Mouse (Mus musculus) midbrain, embryonic 10.5 days (tissue): ENCODE measurements at regions not wholly inside any gene's neighbourhood (a gene's known extent, or its start where the extent isn't known, plus 50 kb on each side); places are given as distances from the start of the nearest gene placed in this dataset.

Experiments used
- DNase-seq: peaks from one replicate; pipeline ENCODE4 v3.0.0-alpha.2; 2017; ENCODE audit warnings: low spot score
- H3K27ac ChIP-seq: fragments of 300-500 bp; sonication (generic); replicated peaks from 2 replicates; pipeline ENCODE4 v1.5.1; 2016; ENCODE audit warnings: mild to moderate bottlenecking
- H3K27me3 ChIP-seq: fragments of 300-500 bp; sonication (generic); 2 replicates; pipeline ENCODE4 v1.6.1; 2016; ENCODE audit warnings: low read depth, mild to moderate bottlenecking; ENCODE audit not compliant: poor library complexity, severe bottlenecking
- H3K36me3 ChIP-seq: fragments of 300-500 bp; sonication (generic); 2 replicates; pipeline ENCODE4 v1.6.1; 2016; ENCODE audit warnings: mild to moderate bottlenecking, moderate library complexity
- H3K4me1 ChIP-seq: fragments of 300-500 bp; sonication (generic); 2 replicates; pipeline ENCODE4 v1.6.1; 2016
- H3K4me3 ChIP-seq: fragments of 300-500 bp; sonication (generic); 2 replicates; pipeline ENCODE4 v1.5.1; 2016; ENCODE audit warnings: mild to moderate bottlenecking, moderate library complexity
- H3K9me3 ChIP-seq: fragments of 300-500 bp; sonication (generic); replicated peaks from 2 replicates; pipeline ENCODE4 v1.6.1; 2016; ENCODE audit warnings: mild to moderate bottlenecking
- whole genome bisulfite sequencing: fragments of 180-500 bp; shearing (Covaris S2); methylation state at CpG from one replicate; pipeline ENCODE4 v1.1.7; 2016; 5-methylcytosine and 5-hydroxymethylcytosine counted together

DNA sequence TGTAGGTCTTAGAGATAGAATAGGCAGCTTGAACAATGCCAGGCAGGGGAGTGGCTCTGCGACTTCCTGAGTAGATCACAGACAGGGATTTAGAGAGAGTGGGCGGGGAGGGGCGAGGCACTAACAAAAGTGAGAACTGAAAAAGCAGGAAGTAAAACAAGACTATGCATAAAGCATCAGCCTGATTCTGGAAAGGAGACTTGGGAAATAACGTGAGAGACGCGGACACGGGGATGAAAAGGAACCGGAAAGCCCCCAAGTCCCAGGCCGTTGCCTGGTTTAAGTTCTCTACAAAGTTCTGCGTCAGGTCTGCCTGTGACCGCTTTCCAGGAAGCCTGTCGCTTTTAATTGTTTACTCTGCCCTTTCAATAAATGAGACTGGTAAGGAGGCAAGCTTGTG is 86.3 kb downstream of the D16Ertd472e start:
- no peaks in the 10 kb centered on the region for H3K36me3 ChIP-seq
- peak overlapping the region; percentile 65; the same call in 1 of the 2 replicates for H3K27ac ChIP-seq
- DNase-seq, result peak; percentile 47
- H3K4me1 ChIP-seq, result peaks cover 15% of the 10 kb centered on the region
- no peaks in the 10 kb centered on the region for H3K27me3 ChIP-seq
- H3K9me3 ChIP-seq, result no peaks in the 10 kb centered on the region
- H3K4me3 ChIP-seq, result peak overlapping the region; percentile 46
- WGBS, result 17% methylated on average over 12 of the region's 12 CpGs

GRCm38 (mm10) chr16:78489604-78490003 is 86.9 kb downstream of the D16Ertd472e start:
- Histone ChIP-seq H3K27ac (no peak overlapping the region), H3K4me1 (peaks cover 15% of the 10 kb centered on the region), H3K27me3 (no peaks in the 10 kb centered on the region), H3K4me3 (no peak overlapping the region), H3K36me3 (no peaks in the 10 kb centered on the region), H3K9me3 (no peaks in the 10 kb centered on the region)
- WGBS, result 58% methylated on average over 4 of the region's 4 CpGs
- DNase-seq, result no peak

DNA sequence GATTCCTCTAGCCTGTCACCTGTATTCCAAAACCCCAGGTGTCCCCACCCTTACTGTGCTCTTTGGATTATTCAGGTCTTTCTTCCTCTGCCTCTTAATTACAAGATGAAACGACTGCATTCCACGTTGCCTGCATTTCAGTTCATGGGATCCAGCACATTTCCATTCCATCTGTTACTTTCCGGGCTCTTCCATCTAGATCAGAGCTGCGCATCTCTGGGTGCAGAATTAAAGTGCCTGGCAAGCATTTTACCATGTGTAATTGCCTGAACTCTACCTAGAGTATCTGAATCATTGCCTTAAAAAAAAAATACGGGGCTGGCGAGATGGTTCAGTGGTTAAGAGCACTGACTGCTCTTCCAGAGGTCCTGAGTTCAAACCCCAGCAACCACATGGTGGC is 90.0 kb downstream of the D16Ertd472e start:
- Histone ChIP-seq H3K4me1 (peaks cover 15% of the 10 kb centered on the region), H3K36me3 (no peaks in the 10 kb centered on the region), H3K27me3 (no peaks in the 10 kb centered on the region), H3K4me3 (no peak overlapping the region), H3K27ac (no peak overlapping the region), H3K9me3 (no peaks in the 10 kb centered on the region)
- no peak for DNase-seq
- 93% methylated on average over 6 of the region's 6 CpGs for WGBS

DNA sequence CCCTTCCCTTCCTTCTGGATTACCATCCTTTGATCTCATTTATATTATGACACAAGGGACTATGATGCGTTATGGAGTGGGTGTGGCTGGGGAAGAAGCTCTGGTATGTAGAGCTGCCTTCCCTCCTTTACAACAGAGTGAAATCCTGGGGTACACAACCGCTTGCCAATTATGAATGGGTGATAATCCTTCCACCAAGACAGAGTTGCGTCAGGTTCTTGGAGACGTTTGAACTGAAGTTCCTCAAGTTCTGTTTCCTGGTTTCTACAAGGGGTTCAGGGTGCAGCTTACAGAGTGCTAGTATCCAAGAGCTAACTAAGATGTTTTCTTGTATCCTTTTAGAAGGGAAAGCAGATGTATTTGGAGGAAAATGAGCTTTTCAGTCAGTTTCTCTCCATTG is 92.2 kb downstream of the D16Ertd472e start:
- Histone ChIP-seq H3K27me3 (no peaks in the 10 kb centered on the region), H3K4me1 (no peaks in the 10 kb centered on the region), H3K4me3 (no peak overlapping the region), H3K27ac (no peak overlapping the region), H3K36me3 (no peaks in the 10 kb centered on the region), H3K9me3 (no peaks in the 10 kb centered on the region)
- WGBS, result 85% methylated on average over 4 of the region's 4 CpGs
- no peak for DNase-seq

DNA sequence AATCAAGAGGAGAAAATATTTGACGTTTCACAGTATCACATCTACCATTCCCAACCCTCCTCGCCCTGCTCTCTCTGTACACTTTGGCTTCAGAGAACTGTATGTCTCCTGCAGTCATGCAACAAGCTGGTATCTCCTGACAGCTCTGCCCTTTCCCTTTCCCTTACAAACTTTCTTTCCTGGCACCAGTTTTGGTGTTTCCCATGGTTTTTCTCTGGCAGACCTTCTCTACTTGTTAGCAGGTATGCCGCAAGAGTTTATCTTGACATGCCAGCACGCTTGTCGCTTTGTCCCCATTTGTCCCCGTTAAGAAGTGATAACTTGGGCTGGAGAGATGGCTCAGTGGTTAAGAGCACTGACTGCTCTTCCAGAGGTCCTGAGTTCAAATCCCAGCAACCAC is 94.9 kb downstream of the D16Ertd472e start:
- WGBS, result 91% methylated on average over 6 of the region's 6 CpGs
- H3K4me3 ChIP-seq, result no peak overlapping the region
- no peak overlapping the region for H3K27ac ChIP-seq
- no peaks in the 10 kb centered on the region for H3K4me1 ChIP-seq
- no peaks in the 10 kb centered on the region for H3K9me3 ChIP-seq
- H3K27me3 ChIP-seq, result no peaks in the 10 kb centered on the region
- H3K36me3 ChIP-seq, result no peaks in the 10 kb centered on the region
- DNase-seq, result no peak

GRCm38 (mm10) chr16:78481065-78481464 is 95.4 kb downstream of the D16Ertd472e start:
- no peaks in the 10 kb centered on the region for H3K4me1 ChIP-seq
- no peaks in the 10 kb centered on the region for H3K9me3 ChIP-seq
- H3K36me3 ChIP-seq, result no peaks in the 10 kb centered on the region
- H3K27ac ChIP-seq, result no peak overlapping the region
- no peaks in the 10 kb centered on the region for H3K27me3 ChIP-seq
- DNase-seq, result no peak
- WGBS, result 82% methylated on average over 5 of the region's 5 CpGs
- H3K4me3 ChIP-seq, result no peak overlapping the region

DNA sequence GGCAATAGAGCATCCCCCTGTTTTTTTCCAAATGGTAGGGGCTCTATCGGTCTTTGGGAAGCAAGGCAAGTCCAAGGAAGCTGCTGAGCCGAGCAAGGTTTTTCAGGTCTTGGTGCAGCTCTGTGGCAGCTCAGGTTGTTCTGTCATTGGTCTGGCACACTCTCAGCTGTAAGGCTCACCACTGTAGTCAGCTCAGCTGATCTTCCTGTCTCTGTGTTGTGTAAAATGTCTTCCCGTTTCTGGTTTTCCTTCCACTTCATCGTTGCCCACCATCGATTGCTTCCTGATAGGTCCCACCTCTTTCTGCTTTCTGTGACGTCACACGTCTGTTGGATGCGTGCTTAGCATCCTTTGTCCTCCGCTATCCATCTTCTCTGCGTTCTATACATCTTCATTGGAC is 96.2 kb downstream of the D16Ertd472e start:
- 97% methylated on average over 10 of the region's 10 CpGs for WGBS
- H3K27me3 ChIP-seq, result no peaks in the 10 kb centered on the region

DNA sequence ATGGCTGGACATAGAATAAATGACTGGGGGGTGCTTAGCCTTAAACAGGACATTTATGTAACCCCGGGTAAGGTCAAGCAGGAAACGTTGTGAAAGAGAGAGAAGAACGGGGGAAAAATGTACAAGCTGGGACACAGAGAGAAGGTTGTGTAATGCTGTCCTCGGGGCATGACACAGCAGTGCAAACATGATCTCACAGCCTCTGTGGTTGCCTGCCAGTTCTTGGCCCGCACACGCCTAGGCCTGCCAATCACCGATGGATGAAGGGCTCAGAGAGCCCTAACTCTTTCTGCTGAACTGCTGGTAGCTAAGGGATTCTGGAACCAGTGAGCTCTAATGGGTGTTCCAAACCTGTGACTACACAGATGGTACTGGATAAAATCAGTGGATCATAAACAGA is 96.5 kb upstream of the Btg3 start:
- WGBS, result 88% methylated on average over 7 of the region's 7 CpGs
- Histone ChIP-seq H3K4me3 (no peak overlapping the region), H3K36me3 (no peaks in the 10 kb centered on the region), H3K27ac (no peak overlapping the region), H3K4me1 (no peaks in the 10 kb centered on the region), H3K9me3 (no peaks in the 10 kb centered on the region), H3K27me3 (no peaks in the 10 kb centered on the region)
- no peak for DNase-seq

More for the DNA sequence above, 96.2 kb downstream of the D16Ertd472e start:
- Histone ChIP-seq H3K4me1 (no peaks in the 10 kb centered on the region), H3K4me3 (no peak overlapping the region), H3K9me3 (no peaks in the 10 kb centered on the region), H3K27ac (no peak overlapping the region), H3K36me3 (no peaks in the 10 kb centered on the region)
- no peak for DNase-seq

- H3K4me3 ChIP-seq, result no peak overlapping the region
- H3K27me3 ChIP-seq, result no peaks in the 10 kb centered on the region
- no peaks in the 10 kb centered on the region for H3K9me3 ChIP-seq
- H3K4me1 ChIP-seq, result no peaks in the 10 kb centered on the region
- 75% methylated on average over 8 of the region's 8 CpGs for WGBS
- no peak overlapping the region for H3K27ac ChIP-seq
- DNase-seq, result no peak
- no peaks in the 10 kb centered on the region for H3K36me3 ChIP-seq
These were observed 83.0 kb upstream of the Btg3 start for GRCm38 (mm10) chr16:78459996-78460395.

- Histone ChIP-seq H3K4me1 (no peaks in the 10 kb centered on the region), H3K4me3 (no peak overlapping the region), H3K27ac (no peak overlapping the region), H3K9me3 (no peaks in the 10 kb centered on the region), H3K36me3 (no peaks in the 10 kb centered on the region), H3K27me3 (no peaks in the 10 kb centered on the region)
- no peak for DNase-seq
- 88% methylated on average over 8 of the region's 8 CpGs for WGBS
These were observed 80.7 kb upstream of the Btg3 start for GRCm38 (mm10) chr16:78457731-78458151.

- Histone ChIP-seq H3K27ac (no peak overlapping the region), H3K4me3 (no peak overlapping the region), H3K9me3 (no peaks in the 10 kb centered on the region), H3K36me3 (no peaks in the 10 kb centered on the region), H3K4me1 (no peaks in the 10 kb centered on the region), H3K27me3 (no peaks in the 10 kb centered on the region)
- WGBS, result 77% methylated on average over 10 of the region's 10 CpGs
- DNase-seq, result no peak
These were observed 79.4 kb upstream of the Btg3 start for GRCm38 (mm10) chr16:78456345-78456744.

DNA sequence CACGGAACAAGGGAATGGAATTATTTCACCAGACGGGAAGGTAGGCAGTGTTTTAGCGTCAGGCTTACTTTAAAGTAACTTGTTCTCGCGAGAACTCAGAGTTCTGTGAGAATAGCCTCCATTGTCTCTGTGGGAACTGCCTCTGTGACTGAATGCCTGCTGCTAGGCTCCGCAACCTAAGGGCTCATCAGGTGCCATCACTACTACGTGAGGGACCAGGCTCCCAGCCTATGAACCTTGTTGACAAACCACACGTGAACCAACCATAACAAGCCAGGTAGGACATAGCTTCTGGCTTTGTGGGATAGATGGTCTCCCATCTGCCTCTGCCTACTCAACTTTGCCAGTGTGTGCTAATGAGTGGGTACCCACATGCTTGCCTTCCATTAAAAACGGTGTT is 77.5 kb upstream of the Btg3 start:
- Histone ChIP-seq H3K27ac (no peak overlapping the region), H3K4me3 (no peak overlapping the region), H3K36me3 (no peaks in the 10 kb centered on the region), H3K9me3 (peaks cover under 1% of the 10 kb centered on the region), H3K27me3 (no peaks in the 10 kb centered on the region), H3K4me1 (no peaks in the 10 kb centered on the region)
- DNase-seq, result no peak
- 91% methylated on average over 9 of the region's 9 CpGs for WGBS

- Histone ChIP-seq H3K4me1 (no peaks in the 10 kb centered on the region), H3K9me3 (peaks cover 4% of the 10 kb centered on the region), H3K36me3 (no peaks in the 10 kb centered on the region), H3K4me3 (no peak overlapping the region), H3K27me3 (no peaks in the 10 kb centered on the region), H3K27ac (no peak overlapping the region)
- peak; percentile 31 for DNase-seq
- 19% methylated on average over 10 of the region's 10 CpGs for WGBS
These were observed 75.3 kb upstream of the Btg3 start for GRCm38 (mm10) chr16:78452303-78452702.

DNA sequence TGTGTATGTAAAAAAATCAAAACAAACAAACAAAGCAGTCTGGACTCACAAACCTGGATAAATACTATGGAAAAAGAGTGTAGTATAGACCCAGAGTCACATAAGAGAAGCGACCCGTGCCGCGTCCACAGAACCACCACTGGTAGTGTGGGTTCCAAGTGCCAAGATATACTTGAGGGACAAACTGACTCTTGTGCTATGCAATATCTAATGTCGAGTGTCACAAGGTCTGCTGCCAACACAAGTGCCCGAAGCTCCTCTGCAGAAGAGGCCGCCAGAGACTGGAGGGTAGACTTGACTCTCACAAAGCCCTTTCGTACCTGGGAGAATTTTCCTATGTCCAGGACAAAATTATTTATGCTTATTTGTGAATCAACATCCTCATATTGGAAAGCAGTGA is 74.8 kb upstream of the Btg3 start:
- Histone ChIP-seq H3K27ac (no peak overlapping the region), H3K4me3 (no peak overlapping the region), H3K9me3 (peaks cover 4% of the 10 kb centered on the region), H3K36me3 (no peaks in the 10 kb centered on the region), H3K4me1 (no peaks in the 10 kb centered on the region), H3K27me3 (no peaks in the 10 kb centered on the region)
- no peak for DNase-seq
- 87% methylated on average over 8 of the region's 8 CpGs for WGBS
